Mouse (Mus musculus) neural tube, embryonic 15.5 days (tissue): ENCODE results near the gene Umod. TPM values are rescaled to one million over a fixed set of nuclear protein-coding genes. Genes with fewer than 3 reads are reported as not detected.
A peak's percentile ranks its signal among the peaks of the same experiment; 100 is the strongest.

Experiments
- ATAC-seq: fragments of 200-750 bp; cut with Nextera tagmentation; 2 replicates; pipeline ENCODE4 v1.8.0; 2017; ENCODE audit warnings: mild to moderate bottlenecking, moderate TSS enrichment, moderate library complexity; ENCODE audit not compliant: low FRiP score
- H3K27ac ChIP-seq: fragments of 300-500 bp; sonication (generic); replicated peaks from 2 replicates; pipeline ENCODE4 v1.5.1; 2015; ENCODE audit warnings: mild to moderate bottlenecking, inconsistent platforms
- H3K27me3 ChIP-seq: fragments of 300-500 bp; sonication (generic); replicated peaks from 2 replicates; pipeline ENCODE4 v1.6.1; 2015; ENCODE audit warnings: inconsistent platforms
- H3K36me3 ChIP-seq: fragments of 300-500 bp; sonication (generic); 2 replicates; pipeline ENCODE4 v1.6.1; 2015; ENCODE audit warnings: inconsistent platforms
- H3K4me1 ChIP-seq: fragments of 300-500 bp; sonication (generic); 2 replicates; pipeline ENCODE4 v1.6.1; 2015; ENCODE audit warnings: inconsistent platforms
- H3K4me2 ChIP-seq: fragments of 300-500 bp; sonication (generic); 2 replicates; pipeline ENCODE4 v1.6.1; 2015; ENCODE audit warnings: inconsistent platforms, mild to moderate bottlenecking, moderate library complexity
- H3K4me3 ChIP-seq: fragments of 300-500 bp; sonication (generic); replicated peaks from 2 replicates; pipeline ENCODE4 v1.5.1; 2015; ENCODE audit warnings: mild to moderate bottlenecking, inconsistent platforms
- H3K9ac ChIP-seq: fragments of 300-500 bp; sonication (generic); replicated peaks from 2 replicates; pipeline ENCODE4 v1.6.1; 2015; ENCODE audit warnings: mild to moderate bottlenecking, inconsistent platforms
- H3K9me3 ChIP-seq: fragments of 300-500 bp; sonication (generic); replicated peaks from 2 replicates; pipeline ENCODE4 v1.6.1; 2016; ENCODE audit warnings: inconsistent platforms
- WGBS: fragments of 180-500 bp; shearing (Covaris S2); methylation state at CpG from one replicate; pipeline ENCODE4 v1.1.7; 2015; ENCODE audit warnings: mixed read lengths; 5-methylcytosine and 5-hydroxymethylcytosine counted together
- polyA plus RNA-seq: library from polyadenylated mRNA; unstranded; fragments of >200 nt; fragmentation: Nextera tagmentation; extraction: Ambion mirVana; gene quantifications from 2 replicates; pipeline ENCODE4 v1.2.1, GENCODE M21; 2015

The Umod gene
- polyA plus RNA-seq, 1 experiment from 2014 or later: not detected

DNA sequence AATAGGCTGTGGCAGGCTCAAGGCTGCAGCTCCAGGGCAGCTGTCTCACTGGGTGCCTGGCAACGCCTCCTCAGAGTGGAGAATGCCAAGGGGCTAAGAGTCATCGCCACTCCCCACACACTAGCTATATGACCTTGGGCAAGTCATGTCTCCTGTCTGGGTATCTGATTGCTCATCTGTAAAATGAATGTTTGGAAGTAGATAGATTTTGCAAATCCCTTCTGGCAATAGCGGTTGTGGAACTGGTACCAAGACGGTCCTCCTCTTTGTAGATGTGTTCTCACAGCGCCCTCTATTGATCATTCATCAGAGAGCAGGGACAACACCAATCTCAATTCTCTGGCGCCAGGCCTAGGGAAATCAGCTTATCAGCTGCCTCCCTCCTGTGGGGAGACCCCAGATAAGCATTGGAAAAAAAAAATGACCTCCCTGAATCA is 51.9 kb downstream of the Umod start:
- no peak overlapping the region for H3K4me3 ChIP-seq
- H3K9ac ChIP-seq: no peak overlapping the region
- 11% methylated on average over 6 of the region's 6 CpGs for WGBS
- no peaks in the 10 kb centered on the region for H3K36me3 ChIP-seq
- H3K27ac ChIP-seq: no peak overlapping the region
- H3K9me3 ChIP-seq: no peaks in the 10 kb centered on the region
- H3K4me2 ChIP-seq: no peak overlapping the region
- ATAC-seq: peak; percentile 89
- no peaks in the 10 kb centered on the region for H3K4me1 ChIP-seq
- H3K27me3 ChIP-seq: no peaks in the 10 kb centered on the region

DNA sequence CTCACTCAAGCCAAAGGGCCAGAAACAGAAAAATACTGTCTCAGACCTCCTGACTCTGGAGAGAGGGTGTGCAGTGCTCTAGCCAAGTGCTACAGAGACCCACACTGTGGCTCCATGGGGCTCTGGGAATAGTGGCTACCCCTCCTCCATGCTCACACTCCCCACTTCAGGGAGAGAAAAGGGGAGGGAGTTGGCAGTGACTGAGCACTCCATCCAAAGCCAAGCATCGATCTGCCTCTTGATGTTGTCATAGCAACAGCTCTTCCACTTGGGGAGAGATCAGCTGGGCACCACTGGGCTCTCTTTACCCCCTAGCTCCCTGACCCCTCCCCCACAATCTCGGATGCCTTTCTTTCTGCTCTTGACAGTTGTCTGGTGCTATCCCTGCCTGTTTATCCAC is 58.4 kb downstream of the Umod start:
- Histone ChIP-seq H3K4me3 (no peak overlapping the region), H3K27me3 (no peaks in the 10 kb centered on the region), H3K9ac (no peak overlapping the region), H3K4me2 (no peak overlapping the region), H3K27ac (0 out of 2 replicates have a peak overlapping the region, but pooled peaks have one; percentile 18), H3K36me3 (no peaks in the 10 kb centered on the region), H3K9me3 (no peaks in the 10 kb centered on the region), H3K4me1 (peaks cover 8% of the 10 kb centered on the region)
- 0% methylated on average over 2 of the region's 2 CpGs for WGBS
- peak; percentile 92 for ATAC-seq

- no peak overlapping the region for H3K27ac ChIP-seq
- ATAC-seq: no peak
- H3K4me1 ChIP-seq: peaks cover 8% of the 10 kb centered on the region
- no peak overlapping the region for H3K4me3 ChIP-seq
- H3K36me3 ChIP-seq: no peaks in the 10 kb centered on the region
- no peaks in the 10 kb centered on the region for H3K9me3 ChIP-seq
- H3K9ac ChIP-seq: no peak overlapping the region
- 79% methylated on average over 1 of the region's 1 CpGs for WGBS
- no peaks in the 10 kb centered on the region for H3K27me3 ChIP-seq
- H3K4me2 ChIP-seq: no peak overlapping the region
Measured at GRCm38 (mm10) chr7:119418523-119418922, 60.6 kb downstream of the Umod start.

Other genes starting within 250 kb of the Umod start
- gene Gp2, start 20.0 kb downstream of the Umod start, polyA plus RNA-seq: not detected in 2 replicates
- gene Acsm5, start 40.2 kb upstream of the Umod start, polyA plus RNA-seq: 0.08 TPM in 1 of 2 replicates, not detected in the other
- gene Pdilt, start 44.2 kb upstream of the Umod start, polyA plus RNA-seq: 0.10 and 0.14 TPM in 2 replicates
- not detected in 2 replicates for gene Acsm2, start 75.1 kb upstream of the Umod start, polyA plus RNA-seq
- not detected in 2 replicates for gene Acsm1, start 127.7 kb upstream of the Umod start, polyA plus RNA-seq
- not detected in 2 replicates for gene Acsm4, start 210.7 kb upstream of the Umod start, polyA plus RNA-seq
- gene Thumpd1, start 241.5 kb upstream of the Umod start, polyA plus RNA-seq: 65.0 and 68.6 TPM in 2 replicates